Mouse (Mus musculus) liver, embryonic 14.5 days (tissue): ENCODE results near the gene Traf3ip2. TPM values are rescaled to one million over a fixed set of nuclear protein-coding genes. Genes with fewer than 3 reads are reported as not detected.

Experiments used
- ATAC-seq: fragments of 200-750 bp; cut with Nextera tagmentation; 2 replicates; pipeline ENCODE4 v1.8.0; 2017; ENCODE audit warnings: moderate number of reproducible peaks, mild to moderate bottlenecking, moderate library complexity; ENCODE audit not compliant: insufficient read depth
- DNase-seq, 3 experiments: peaks; one replicate each; pipeline ENCODE4 v3.0.0-alpha.2; 2012 to 2013; ENCODE audit warnings: low read depth in 3 of 3, low spot score in 3 of 3
- H3K27ac ChIP-seq: fragments of 300-500 bp; sonication (generic); 2 replicates; pipeline ENCODE4 v1.5.1; 2014; ENCODE audit warnings: moderate library complexity, mild to moderate bottlenecking, control low read depth, inconsistent platforms
- H3K27me3 ChIP-seq: fragments of 300-500 bp; sonication (generic); 2 replicates; pipeline ENCODE4 v1.6.1; 2014; ENCODE audit warnings: mild to moderate bottlenecking, low read length, moderate library complexity; ENCODE audit not compliant: control insufficient read depth, insufficient read depth
- H3K36me3 ChIP-seq: fragments of 300-500 bp; sonication (generic); replicated peaks from 2 replicates; pipeline ENCODE4 v1.6.1; 2014; ENCODE audit warnings: low read depth; ENCODE audit not compliant: control insufficient read depth, insufficient read depth
- H3K4me1 ChIP-seq, 2 experiments: fragments of 200-500 bp in 1 of 2; fragments of 300-500 bp in 1 of 2; sonication (generic) in 1 of 2; replicated peaks; 2 replicates each; pipeline ENCODE4 v1.6.1; 2012 to 2014; ENCODE audit warnings: antibody characterized with exemption in 1 of 2, inconsistent platforms in 1 of 2, low read length in 1 of 2; ENCODE audit not compliant: control insufficient read depth in 2 of 2, insufficient read depth in 2 of 2
- H3K4me2 ChIP-seq: fragments of 300-500 bp; sonication (generic); 2 replicates; pipeline ENCODE4 v1.6.1; 2014; ENCODE audit warnings: low read depth, mild to moderate bottlenecking, control low read depth, moderate library complexity
- H3K4me3 ChIP-seq, 2 experiments: fragments of 200-500 bp in 1 of 2; fragments of 300-500 bp in 1 of 2; sonication (generic) in 1 of 2; 2 replicates each; pipeline ENCODE4 v1.5.1; 2012 to 2014; ENCODE audit warnings: low read depth in 2 of 2, low read length in 2 of 2, mild to moderate bottlenecking in 2 of 2, control low read depth in 1 of 2, inconsistent platforms in 1 of 2, moderate library complexity in 1 of 2; ENCODE audit not compliant: insufficient read depth in 1 of 2
- H3K9ac ChIP-seq: fragments of 300-500 bp; sonication (generic); replicated peaks from 2 replicates; pipeline ENCODE4 v1.6.1; 2014; ENCODE audit warnings: mild to moderate bottlenecking, control low read depth, moderate library complexity
- H3K9me3 ChIP-seq: fragments of 300-500 bp; sonication (generic); 2 replicates; pipeline ENCODE4 v1.6.1; 2016; ENCODE audit warnings: low read length, mixed read lengths; ENCODE audit not compliant: control insufficient read depth
- CTCF ChIP-seq: IDR thresholded peaks from 2 replicates; pipeline ENCODE4 v1.5.1; 2016; ENCODE audit warnings: antibody characterized with exemption, low read depth, control low read depth
- EP300 ChIP-seq: IDR thresholded peaks from 2 replicates; pipeline ENCODE4 v1.6.1; 2016; ENCODE audit warnings: antibody characterized with exemption, low read depth
- WGBS: fragments of 180-500 bp; shearing (Covaris S2); extraction: QIAGEN DNeasy Blood & Tissue Kit; methylation state at CpG from one replicate; pipeline ENCODE4 v1.1.7; 2014; ENCODE audit not compliant: insufficient replicate concordance; 5-methylcytosine and 5-hydroxymethylcytosine counted together
- polyA plus RNA-seq, 2 experiments: library from polyadenylated mRNA; depleted of rRNA in 1 of 2; stranded (reverse) in 1 of 2; unstranded in 1 of 2; fragments of >200 nt; fragmentation: Nextera tagmentation in 1 of 2; extraction: Ambion mirVana in 1 of 2; gene quantifications; 2 replicates each; pipeline versions ENCODE4 v1.2.1 to v1.2.3; 2012 to 2014

Traf3ip2 gene
- polyA plus RNA-seq, 2 experiments = 1.2 to 1.3 TPM

GRCm38 (mm10) chr10:39599601-39600000 is 13.1 kb upstream of the Traf3ip2 start:
- Histone ChIP-seq H3K9ac (no peak overlapping the region), H3K27me3 (no peaks in the 10 kb centered on the region), H3K27ac (no peak overlapping the region), H3K4me2 (no peak overlapping the region), H3K4me1 (no peaks in the 10 kb centered on the region; a peak in 1 of 4 replicates), H3K9me3 (no peaks in the 10 kb centered on the region), H3K4me3 (no peak overlapping the region), H3K36me3 (no peaks in the 10 kb centered on the region)
- DNase-seq = no peak
- 64% methylated on average over 4 of the region's 4 CpGs for WGBS
- no peak for TF ChIP-seq EP300
- TF ChIP-seq CTCF = no peak
- ATAC-seq = no peak

GRCm38 (mm10) chr10:39600115-39600514 is 12.6 kb upstream of the Traf3ip2 start:
- no peak overlapping the region for H3K4me2 ChIP-seq
- no peak for DNase-seq
- H3K36me3 ChIP-seq = no peaks in the 10 kb centered on the region
- TF ChIP-seq EP300 = no peak
- TF ChIP-seq CTCF = no peak
- no peak overlapping the region for H3K27ac ChIP-seq
- WGBS = 21% methylated on average over 1 of the region's 1 CpGs
- no peak for ATAC-seq
- no peaks in the 10 kb centered on the region for H3K27me3 ChIP-seq
- H3K9me3 ChIP-seq = no peaks in the 10 kb centered on the region
- H3K4me3 ChIP-seq = no peak overlapping the region
- H3K9ac ChIP-seq = no peak overlapping the region
- H3K4me1 ChIP-seq = no peaks in the 10 kb centered on the region; a peak in 1 of 4 replicates

GRCm38 (mm10) chr10:39601068-39601467 is 11.7 kb upstream of the Traf3ip2 start:
- no peaks in the 10 kb centered on the region for H3K36me3 ChIP-seq
- 32% methylated on average over 5 of the region's 5 CpGs for WGBS
- no peak overlapping the region for H3K4me3 ChIP-seq
- ATAC-seq (no peak), DNase-seq (no peak)
- no peak overlapping the region for H3K9ac ChIP-seq
- no peaks in the 10 kb centered on the region for H3K4me1 ChIP-seq
- no peak overlapping the region for H3K27ac ChIP-seq
- TF ChIP-seq CTCF (no peak), EP300 (no peak)
- H3K27me3 ChIP-seq = no peaks in the 10 kb centered on the region
- H3K9me3 ChIP-seq = no peaks in the 10 kb centered on the region
- no peak overlapping the region for H3K4me2 ChIP-seq

GRCm38 (mm10) chr10:39606434-39606833 is 6.3 kb upstream of the Traf3ip2 start:
- Histone ChIP-seq H3K9me3 (no peaks in the 10 kb centered on the region), H3K27me3 (no peaks in the 10 kb centered on the region), H3K4me3 (no peak overlapping the region), H3K27ac (no peak overlapping the region), H3K36me3 (no peaks in the 10 kb centered on the region), H3K4me2 (no peak overlapping the region), H3K9ac (no peak overlapping the region), H3K4me1 (0 out of 4 replicates have a peak, but pooled peaks cover 0 to 2% of the 10 kb centered on the region in 2 experiments)
- no peak for ATAC-seq
- no peak for DNase-seq
- no peak for TF ChIP-seq EP300
- TF ChIP-seq CTCF = no peak
- 59% methylated on average over 1 of the region's 1 CpGs for WGBS

- TF ChIP-seq EP300 (no peak), CTCF (no peak)
- Histone ChIP-seq H3K27me3 (no peaks in the 10 kb centered on the region), H3K36me3 (no peaks in the 10 kb centered on the region), H3K4me3 (no peak overlapping the region), H3K9ac (no peak overlapping the region), H3K27ac (no peak overlapping the region), H3K4me2 (no peak overlapping the region), H3K4me1 (0 out of 4 replicates have a peak, but pooled peaks cover 0 to 2% of the 10 kb centered on the region in 2 experiments), H3K9me3 (no peaks in the 10 kb centered on the region)
- WGBS = 62% methylated on average over 3 of the region's 3 CpGs
- DNase-seq (no peak), ATAC-seq (no peak)
These were observed 1.5 kb upstream of the Traf3ip2 start for GRCm38 (mm10) chr10:39611234-39611633.
